Mouse (Mus musculus) liver, embryonic 14.5 days (tissue): Measurements from ENCODE around the gene Trio. TPM values are rescaled to one million over a fixed set of nuclear protein-coding genes. Genes with fewer than 3 reads are reported as not detected.

Source experiments
- ATAC-seq: fragments of 200-750 bp; cut with Nextera tagmentation; 2 replicates; pipeline ENCODE4 v1.8.0; 2017; ENCODE audit warnings: moderate number of reproducible peaks, mild to moderate bottlenecking, moderate library complexity; ENCODE audit not compliant: insufficient read depth
- DNase-seq, 3 experiments: peaks; one replicate each; pipeline ENCODE4 v3.0.0-alpha.2; 2012 to 2013; ENCODE audit warnings: low read depth in 3 of 3, low spot score in 3 of 3
- H3K27ac ChIP-seq: fragments of 300-500 bp; sonication (generic); 2 replicates; pipeline ENCODE4 v1.5.1; 2014; ENCODE audit warnings: moderate library complexity, mild to moderate bottlenecking, control low read depth, inconsistent platforms
- H3K27me3 ChIP-seq: fragments of 300-500 bp; sonication (generic); 2 replicates; pipeline ENCODE4 v1.6.1; 2014; ENCODE audit warnings: mild to moderate bottlenecking, low read length, moderate library complexity; ENCODE audit not compliant: control insufficient read depth, insufficient read depth
- H3K36me3 ChIP-seq: fragments of 300-500 bp; sonication (generic); replicated peaks from 2 replicates; pipeline ENCODE4 v1.6.1; 2014; ENCODE audit warnings: low read depth; ENCODE audit not compliant: control insufficient read depth, insufficient read depth
- H3K4me1 ChIP-seq, 2 experiments: fragments of 200-500 bp in 1 of 2; fragments of 300-500 bp in 1 of 2; sonication (generic) in 1 of 2; replicated peaks; 2 replicates each; pipeline ENCODE4 v1.6.1; 2012 to 2014; ENCODE audit warnings: antibody characterized with exemption in 1 of 2, inconsistent platforms in 1 of 2, low read length in 1 of 2; ENCODE audit not compliant: control insufficient read depth in 2 of 2, insufficient read depth in 2 of 2
- H3K4me2 ChIP-seq: fragments of 300-500 bp; sonication (generic); 2 replicates; pipeline ENCODE4 v1.6.1; 2014; ENCODE audit warnings: low read depth, mild to moderate bottlenecking, control low read depth, moderate library complexity
- H3K4me3 ChIP-seq, 2 experiments: fragments of 200-500 bp in 1 of 2; fragments of 300-500 bp in 1 of 2; sonication (generic) in 1 of 2; 2 replicates each; pipeline ENCODE4 v1.5.1; 2012 to 2014; ENCODE audit warnings: low read depth in 2 of 2, low read length in 2 of 2, mild to moderate bottlenecking in 2 of 2, control low read depth in 1 of 2, inconsistent platforms in 1 of 2, moderate library complexity in 1 of 2; ENCODE audit not compliant: insufficient read depth in 1 of 2
- H3K9ac ChIP-seq: fragments of 300-500 bp; sonication (generic); replicated peaks from 2 replicates; pipeline ENCODE4 v1.6.1; 2014; ENCODE audit warnings: mild to moderate bottlenecking, control low read depth, moderate library complexity
- H3K9me3 ChIP-seq: fragments of 300-500 bp; sonication (generic); 2 replicates; pipeline ENCODE4 v1.6.1; 2016; ENCODE audit warnings: low read length, mixed read lengths; ENCODE audit not compliant: control insufficient read depth
- CTCF ChIP-seq: IDR thresholded peaks from 2 replicates; pipeline ENCODE4 v1.5.1; 2016; ENCODE audit warnings: antibody characterized with exemption, low read depth, control low read depth
- EP300 ChIP-seq: IDR thresholded peaks from 2 replicates; pipeline ENCODE4 v1.6.1; 2016; ENCODE audit warnings: antibody characterized with exemption, low read depth
- WGBS: fragments of 180-500 bp; shearing (Covaris S2); extraction: QIAGEN DNeasy Blood & Tissue Kit; methylation state at CpG from one replicate; pipeline ENCODE4 v1.1.7; 2014; ENCODE audit not compliant: insufficient replicate concordance; 5-methylcytosine and 5-hydroxymethylcytosine counted together
- polyA plus RNA-seq, 2 experiments: library from polyadenylated mRNA; depleted of rRNA in 1 of 2; stranded (reverse) in 1 of 2; unstranded in 1 of 2; fragments of >200 nt; fragmentation: Nextera tagmentation in 1 of 2; extraction: Ambion mirVana in 1 of 2; gene quantifications; 2 replicates each; pipeline versions ENCODE4 v1.2.1 to v1.2.3; 2012 to 2014

The Trio gene
- polyA plus RNA-seq, 2 experiments: 2.6 to 6.0 TPM

GRCm38 (mm10) chr15:27894112-27894511 is 131.5 kb downstream of the Trio start:
- WGBS: 75% methylated on average over 12 of the region's 12 CpGs
- 0 out of 4 replicates have a peak, but pooled peaks cover 0 to 2% of the 10 kb centered on the region in 2 experiments for H3K4me1 ChIP-seq
- ATAC-seq (no peak), DNase-seq (no peak)
- no peak overlapping the region for H3K4me3 ChIP-seq
- no peak overlapping the region for H3K4me2 ChIP-seq
- H3K9me3 ChIP-seq: no peaks in the 10 kb centered on the region
- TF ChIP-seq CTCF (no peak), EP300 (no peak)
- H3K36me3 ChIP-seq: no peaks in the 10 kb centered on the region
- no peak overlapping the region for H3K9ac ChIP-seq
- no peaks in the 10 kb centered on the region for H3K27me3 ChIP-seq
- H3K27ac ChIP-seq: no peak overlapping the region

DNA sequence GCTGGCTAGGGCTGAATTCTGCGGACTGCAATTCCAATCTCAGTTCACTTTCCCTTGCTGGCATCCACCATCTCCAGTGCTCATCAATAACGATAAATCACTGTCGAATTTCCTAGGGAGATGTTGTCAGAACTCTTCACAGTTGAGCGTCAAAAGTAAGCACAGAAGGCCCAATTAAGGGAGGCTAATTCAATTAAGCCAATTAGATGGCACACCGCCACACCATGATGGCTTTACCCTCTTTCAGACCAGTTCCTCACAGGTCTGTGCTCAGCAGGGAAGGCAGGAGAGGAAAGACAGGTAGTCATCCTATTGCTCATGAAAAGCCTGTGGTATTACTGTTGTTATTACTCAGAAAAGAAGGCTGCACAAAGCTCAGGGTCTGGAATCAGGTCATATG is 133.6 kb downstream of the Trio start:
- Histone ChIP-seq H3K4me1 (no peaks in the 10 kb centered on the region), H3K9ac (no peak overlapping the region), H3K27me3 (no peaks in the 10 kb centered on the region), H3K36me3 (no peaks in the 10 kb centered on the region), H3K4me2 (no peak overlapping the region), H3K9me3 (no peaks in the 10 kb centered on the region), H3K27ac (no peak overlapping the region), H3K4me3 (no peak overlapping the region)
- ATAC-seq (no peak), DNase-seq (no peak)
- WGBS: 74% methylated on average over 5 of the region's 5 CpGs
- no peak for TF ChIP-seq CTCF
- TF ChIP-seq EP300: no peak

DNA sequence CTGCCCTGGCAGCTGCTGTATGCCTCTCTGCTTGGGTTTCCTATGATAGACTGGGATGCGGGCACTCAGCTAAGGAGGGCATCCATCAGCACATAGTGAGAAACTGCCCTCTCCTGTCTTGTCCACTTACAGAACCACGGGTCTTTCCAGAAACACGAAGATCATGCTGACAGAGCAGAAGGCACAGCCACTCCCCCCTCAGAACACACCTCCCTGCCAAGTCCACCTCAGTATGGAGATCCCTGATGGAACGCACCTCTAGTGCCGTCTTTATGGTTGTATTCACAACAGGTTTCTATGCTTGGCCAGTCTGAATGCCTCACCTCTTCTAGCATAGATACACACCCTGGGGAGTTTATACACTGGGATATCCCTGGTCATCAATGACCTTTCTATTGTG is 135.0 kb downstream of the Trio start:
- TF ChIP-seq EP300 (no peak), CTCF (no peak)

GRCm38 (mm10) chr15:27888153-27888552 is 137.5 kb downstream of the Trio start:
- no peak for TF ChIP-seq EP300
- TF ChIP-seq CTCF: 0 out of 2 replicates have a peak, but pooled peaks have one; percentile 25
- Histone ChIP-seq H3K4me1 (peaks cover 0 to 2% of the 10 kb centered on the region in 2 experiments; a peak in 2 of 4 replicates), H3K36me3 (no peaks in the 10 kb centered on the region), H3K27ac (no peak overlapping the region), H3K9me3 (no peaks in the 10 kb centered on the region), H3K9ac (no peak overlapping the region), H3K4me3 (no peak overlapping the region), H3K4me2 (no peak overlapping the region), H3K27me3 (no peaks in the 10 kb centered on the region)
- 70% methylated on average over 13 of the region's 13 CpGs for WGBS
- ATAC-seq: no peak
- no peak for DNase-seq

More for the DNA sequence above, 135.0 kb downstream of the Trio start:
- Histone ChIP-seq H3K36me3 (no peaks in the 10 kb centered on the region), H3K9me3 (no peaks in the 10 kb centered on the region), H3K9ac (no peak overlapping the region), H3K4me3 (no peak overlapping the region), H3K4me1 (peaks cover 0 to 2% of the 10 kb centered on the region in 2 experiments; a peak in 2 of 4 replicates), H3K4me2 (no peak overlapping the region), H3K27me3 (no peaks in the 10 kb centered on the region), H3K27ac (no peak overlapping the region)
- no peak for ATAC-seq
- WGBS: 71% methylated on average over 5 of the region's 5 CpGs
- no peak for DNase-seq

DNA sequence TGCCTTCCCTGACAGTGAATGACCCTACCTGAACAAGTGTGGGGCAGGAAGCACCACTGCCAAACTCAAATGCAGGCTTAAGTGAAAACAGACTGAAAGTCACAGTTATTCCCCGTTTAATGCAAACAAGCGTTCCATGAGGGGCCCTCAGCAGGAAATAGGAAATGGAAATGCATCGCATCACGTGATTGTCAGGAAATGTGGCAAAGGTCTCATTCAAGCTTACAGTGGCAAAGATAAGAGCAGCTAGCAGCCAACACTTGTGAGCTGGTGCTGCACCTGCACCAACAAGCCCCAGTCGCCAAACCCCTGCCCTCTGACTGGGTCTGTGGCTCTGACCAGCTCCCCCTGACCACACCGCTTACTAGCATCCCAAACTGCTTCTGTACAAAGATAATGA is 138.7 kb downstream of the Trio start:
- Histone ChIP-seq H3K4me3 (no peak overlapping the region), H3K27me3 (no peaks in the 10 kb centered on the region), H3K9ac (no peak overlapping the region), H3K9me3 (no peaks in the 10 kb centered on the region), H3K4me1 (peaks cover 0 to 2% of the 10 kb centered on the region in 2 experiments; a peak in 2 of 4 replicates), H3K4me2 (no peak overlapping the region), H3K27ac (no peak overlapping the region), H3K36me3 (no peaks in the 10 kb centered on the region)
- ATAC-seq: no peak
- 31% methylated on average over 6 of the region's 6 CpGs for WGBS
- TF ChIP-seq CTCF: no peak
- no peak for DNase-seq
